Mouse (Mus musculus): Measurements from ENCODE around the gene Ankra2.

- TF ChIP-seq CHD2 (IDR thresholded peaks at IDR 0.05; ENCODE audit: low read depth, low read length): no peak
- TF ChIP-seq MAFK (IDR thresholded peaks at IDR 0.05; ENCODE audit: insufficient read depth, low read depth, low read length): no peak
- TF ChIP-seq ZC3H11A (IDR thresholded peaks at IDR 0.05; ENCODE audit: borderline replicate concordance, low read depth, low read length): no peak
- no peak for TF ChIP-seq ZNF384 (IDR thresholded peaks at IDR 0.05; ENCODE audit: low read depth, low read length)
- TF ChIP-seq HCFC1 (IDR thresholded peaks at IDR 0.05; ENCODE audit: borderline replicate concordance, insufficient read depth, low read length): no peak
These were observed 649 bp downstream of the Ankra2 start for GRCm38 (mm10) chr13:98263458-98263987.

Measured in ES-E14 (cell line).